Mouse (Mus musculus) fat pad, adult 2 months (tissue): ENCODE measurements around the gene Scaf4.
"Not testable (repeated sequence)": the region's sequence is repeated elsewhere in the genome, so short reads cannot be mapped to it uniquely, and the experiment has no call there.

Source experiments
- DNase-seq: peaks from one replicate; pipeline ENCODE4 v3.0.0-alpha.2; 2011; ENCODE audit warnings: low read depth, low spot score; ENCODE audit errors: extremely low read depth

Gene Scaf4

GRCm38 (mm10) chr16:90242426-90243304, 41.6 kb downstream of the Scaf4 start:
- DNase-seq = no peak

GRCm38 (mm10) chr16:90241875-90242274, 42.4 kb downstream of the Scaf4 start:
- DNase-seq = no peak

GRCm38 (mm10) chr16:90239128-90239746, 45.1 kb downstream of the Scaf4 start:
- no peak for DNase-seq

GRCm38 (mm10) chr16:90235188-90235587, 49.1 kb downstream of the Scaf4 start:
- DNase-seq = no peak

- DNase-seq = no peak
Measured at GRCm38 (mm10) chr16:90234617-90235016, 49.7 kb downstream of the Scaf4 start.

DNA sequence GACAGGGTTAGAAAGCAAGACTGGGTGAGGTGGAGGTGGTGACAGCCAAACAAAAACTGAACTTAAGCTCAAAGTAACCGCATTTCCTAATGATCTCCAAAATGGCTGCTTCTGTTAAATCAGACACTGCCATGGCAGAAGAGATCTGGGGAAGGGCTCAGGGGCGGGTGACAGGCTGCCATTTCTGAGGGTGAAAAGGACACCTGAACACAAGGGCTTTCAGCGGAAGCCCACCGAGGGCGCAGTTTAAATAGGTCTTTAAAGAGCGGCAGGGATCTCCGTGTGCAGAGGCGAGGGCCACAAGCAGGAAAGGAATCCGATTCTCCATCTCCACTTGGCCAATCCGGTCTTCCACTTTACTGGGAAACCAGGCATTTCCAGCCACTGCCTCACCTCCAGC, 50.6 kb downstream of the Scaf4 start:
- no peak for DNase-seq

- no peak for DNase-seq
Measured at GRCm38 (mm10) chr16:90231302-90231701, 53.0 kb downstream of the Scaf4 start.

- DNase-seq = no peak
Measured at GRCm38 (mm10) chr16:90229897-90230296, 54.4 kb downstream of the Scaf4 start.

DNA sequence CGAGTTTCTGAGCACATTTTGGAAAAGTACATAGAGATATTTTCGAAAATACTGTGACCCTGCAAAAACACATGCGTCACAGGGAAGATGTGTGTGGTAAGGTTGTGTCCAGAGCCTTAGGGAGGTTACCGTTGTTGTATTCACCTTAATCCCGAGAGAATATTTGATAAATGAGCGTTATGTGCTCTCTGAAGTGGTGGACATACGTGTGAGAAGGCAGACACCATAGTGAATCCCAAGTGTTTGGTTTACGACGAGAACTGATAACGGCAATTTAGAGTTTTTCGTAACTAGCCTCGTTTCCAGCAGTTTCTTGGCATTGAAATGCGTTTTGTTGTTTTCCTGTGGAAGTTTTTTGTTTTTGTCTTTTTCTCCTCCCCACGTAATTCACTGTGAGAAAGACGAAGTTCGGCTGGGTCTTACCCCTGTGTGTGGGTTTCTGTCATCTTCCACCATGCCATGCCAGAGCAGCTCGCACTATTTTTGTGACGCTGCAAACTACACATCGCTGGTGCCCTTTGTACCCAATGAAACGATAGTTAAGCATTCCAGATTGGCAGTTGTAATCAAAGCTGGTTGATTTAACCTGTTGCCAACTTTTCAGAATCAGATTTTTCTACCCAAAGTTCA, 62.7 kb downstream of the Scaf4 start:
- no peak for DNase-seq

DNA sequence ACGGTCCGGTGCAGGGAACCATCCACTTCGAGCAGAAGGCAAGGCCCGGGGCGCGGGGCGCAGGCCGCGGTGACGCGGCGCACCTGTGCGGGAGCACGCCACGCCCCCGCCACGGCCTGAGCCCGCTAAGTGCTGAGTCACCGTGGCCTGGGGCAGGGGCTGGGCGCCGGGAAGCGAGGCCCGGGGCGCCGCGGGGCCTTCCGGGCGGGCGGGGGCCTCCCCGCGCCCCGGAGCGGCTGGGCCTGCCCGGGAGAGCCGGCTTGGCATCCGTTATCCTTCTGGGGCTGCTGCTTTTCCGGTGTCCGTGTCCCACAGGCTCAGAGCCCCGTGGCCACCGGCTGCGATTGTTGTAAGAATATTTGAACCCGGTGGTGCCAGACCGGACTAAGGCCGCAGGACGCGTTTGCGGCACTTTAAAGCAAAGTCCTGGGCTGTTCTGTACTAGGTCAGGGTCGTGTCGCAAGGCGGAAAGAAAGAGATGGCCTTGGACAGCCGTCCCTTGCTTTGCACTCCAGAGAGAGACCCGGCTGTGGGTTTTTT, 63.3 kb downstream of the Scaf4 start:
- DNase-seq = no peak

DNA sequence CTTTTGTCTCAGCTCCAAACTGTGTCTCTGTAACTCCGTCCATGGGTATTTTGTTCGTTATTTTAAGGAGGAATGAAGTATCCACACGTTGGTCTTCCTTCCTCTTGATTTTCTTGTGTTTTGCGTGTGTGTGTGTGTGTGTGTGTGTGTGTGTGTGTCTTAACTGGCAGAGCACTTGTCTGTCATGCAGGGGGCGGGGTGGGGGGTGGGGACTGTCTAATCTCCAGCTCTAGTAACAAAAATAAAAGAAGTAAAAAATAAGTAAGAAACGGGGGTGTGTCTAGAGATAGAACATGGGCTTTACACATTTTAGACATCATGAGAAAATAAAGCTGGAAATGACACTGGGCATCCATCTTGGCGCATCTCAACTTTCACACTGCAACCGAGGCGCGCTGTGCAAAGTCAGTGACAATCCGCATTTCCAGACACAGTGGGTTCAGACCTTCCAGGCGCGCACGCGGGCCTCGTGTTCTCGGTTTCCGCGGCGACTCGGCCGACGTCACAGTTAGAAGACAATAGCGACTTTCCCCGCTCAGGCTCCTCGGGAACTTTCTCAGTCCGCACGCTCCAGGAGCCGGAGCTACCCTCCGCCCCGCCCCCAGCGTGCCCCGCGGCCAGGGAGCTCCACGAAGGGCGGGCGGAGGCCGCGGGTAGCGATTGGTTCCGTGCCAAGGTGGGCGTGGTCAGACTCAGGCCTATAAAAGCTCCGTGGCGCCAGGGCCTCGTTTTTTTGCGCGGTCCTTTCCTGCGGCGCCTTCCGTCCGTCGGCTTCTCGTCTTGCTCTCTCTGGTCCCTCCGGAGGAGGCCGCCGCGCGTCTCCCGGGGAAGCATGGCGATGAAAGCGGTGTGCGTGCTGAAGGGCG, 64.0 kb downstream of the Scaf4 start, which contains the start of gene Sod1:
Sod1 (plus strand) TSS at position 729 of the 866 bp plus-strand sequence.
- no peak for DNase-seq

DNA sequence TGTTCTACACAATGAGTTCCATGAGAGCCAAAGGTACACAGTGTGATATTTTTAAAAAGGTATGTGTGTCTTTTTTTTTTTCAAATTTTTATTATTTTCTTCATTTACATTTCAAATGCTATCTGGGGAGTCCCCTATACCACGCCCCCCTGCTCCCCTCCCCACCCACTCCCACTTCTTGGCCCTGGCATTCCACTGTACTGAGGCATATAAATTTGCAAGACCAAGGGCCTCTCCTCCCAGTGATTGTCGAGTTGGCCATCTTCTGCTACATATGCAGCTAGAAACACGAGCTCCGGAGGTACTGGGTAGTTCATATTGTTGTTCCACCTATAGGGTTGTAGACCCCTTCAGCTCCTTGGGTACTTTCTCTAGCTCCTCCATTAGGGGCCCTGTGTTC, 64.9 kb downstream of the Scaf4 start:
- DNase-seq = not testable (repeated sequence)

- no peak for DNase-seq
Measured at GRCm38 (mm10) chr16:90217926-90218325, 66.4 kb downstream of the Scaf4 start.

- no peak for DNase-seq
Measured at GRCm38 (mm10) chr16:90217356-90217755, 66.9 kb downstream of the Scaf4 start.

DNA sequence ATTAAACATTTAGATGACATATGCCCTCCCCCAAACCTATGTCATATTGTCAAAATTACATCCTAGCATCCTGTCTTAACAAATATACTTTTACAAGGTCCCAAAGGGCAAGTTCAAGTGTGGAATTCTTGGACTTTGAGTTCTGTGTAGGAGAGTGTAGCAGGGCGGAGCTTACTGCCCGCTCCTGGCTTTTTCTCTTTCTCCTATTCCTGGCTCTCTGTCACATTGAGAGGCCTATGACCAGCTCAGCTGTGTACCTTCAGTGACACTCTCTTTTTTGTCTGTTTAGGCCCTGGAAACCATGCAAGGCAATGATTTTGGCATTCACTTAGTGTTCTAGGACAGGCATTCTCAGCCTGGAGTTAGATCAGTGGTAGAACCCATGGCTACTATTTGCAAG, 67.9 kb downstream of the Scaf4 start:
- DNase-seq = no peak

- DNase-seq = not testable (repeated sequence)
Measured at GRCm38 (mm10) chr16:90215879-90216278, 68.4 kb downstream of the Scaf4 start.

GRCm38 (mm10) chr16:90214731-90215565, 69.4 kb downstream of the Scaf4 start:
- DNase-seq = no peak

- no peak for DNase-seq
Measured at GRCm38 (mm10) chr16:90213477-90214339, 70.6 kb downstream of the Scaf4 start.

- no peak for DNase-seq
Measured at GRCm38 (mm10) chr16:90211767-90212166, 72.5 kb downstream of the Scaf4 start.
